Mouse (Mus musculus): ENCODE data around the gene Gm13871.
"Not testable (repeated sequence)": the region's sequence is repeated elsewhere in the genome, so short reads cannot be mapped to it uniquely, and the experiment has no call there.

Gene Gm13871

GRCm38 (mm10) chr4:73905853-73906252 lies at the start of gene Gm13871:
Gene Gm13871 (minus strand): TSS chr4:73905953.
- DNase-seq = not testable (repeated sequence)

- DNase-seq = no peak
Observed at GRCm38 (mm10) chr4:73950375-73950896, 44.7 kb upstream of the Gm13871 start, which contains the start of gene 2310002L09Rik. Gene 2310002L09Rik (minus strand): TSS chr4:73950846.

GRCm38 (mm10) chr4:73920660-73921059 lies 14.9 kb upstream of the Gm13871 start, which contains the start of gene Gm11756:
Gene Gm11756 (minus strand): TSS chr4:73920760.
- DNase-seq = not testable (repeated sequence)

- DNase-seq = not testable (repeated sequence)
Observed at GRCm38 (mm10) chr4:73891012-73891411, 14.7 kb downstream of the Gm13871 start, which contains the start of gene Gm11757. Gene Gm11757 (minus strand): TSS chr4:73891112.

- not testable (repeated sequence) for DNase-seq
Observed at GRCm38 (mm10) chr4:73876166-73876565, 29.6 kb downstream of the Gm13871 start, which contains the start of gene Gm11758. Gene Gm11758 (minus strand): TSS chr4:73876266.
